Mouse (Mus musculus): ENCODE measurements around the gene Klhl21.
"Not testable (repeated sequence)": the region's sequence is repeated elsewhere in the genome, so short reads cannot be mapped to it uniquely, and the experiment has no call there.

The Klhl21 gene

GRCm38 (mm10) chr4:152024525-152024924 is 15.9 kb downstream of the Klhl21 start:
- no peak for DNase-seq

- DNase-seq = no peak
Measured at GRCm38 (mm10) chr4:152026751-152027508, 18.3 kb downstream of the Klhl21 start.

GRCm38 (mm10) chr4:152027524-152027923 is 18.9 kb downstream of the Klhl21 start, which contains the start of gene Zbtb48:
Gene Zbtb48 (minus strand): TSS chr4:152027671.
- peak; percentile 95 for DNase-seq

- DNase-seq = no peak
Measured at GRCm38 (mm10) chr4:152028456-152028855, 19.9 kb downstream of the Klhl21 start.

GRCm38 (mm10) chr4:152029087-152029486 is 20.5 kb downstream of the Klhl21 start:
- DNase-seq = no peak

GRCm38 (mm10) chr4:152029997-152030396 is 21.4 kb downstream of the Klhl21 start:
- DNase-seq = no peak

GRCm38 (mm10) chr4:152032922-152033321 is 24.3 kb downstream of the Klhl21 start:
- no peak for DNase-seq

- not testable (repeated sequence) for DNase-seq
Measured at GRCm38 (mm10) chr4:152036464-152036863, 27.9 kb downstream of the Klhl21 start.

GRCm38 (mm10) chr4:152038225-152038984 is 29.8 kb downstream of the Klhl21 start, which contains the start of gene Tas1r1:
Gene Tas1r1 (minus strand): TSS chr4:152038568.
- DNase-seq = no peak

GRCm38 (mm10) chr4:152038985-152039830 is 30.6 kb downstream of the Klhl21 start, which contains the start of gene Nol9:
Gene Nol9 (plus strand): TSS chr4:152039321.
- DNase-seq = peak; percentile 94

GRCm38 (mm10) chr4:152039831-152040310 is 31.3 kb downstream of the Klhl21 start:
- DNase-seq = no peak

GRCm38 (mm10) chr4:152041924-152042641 is 33.5 kb downstream of the Klhl21 start:
- DNase-seq = no peak

- no peak for DNase-seq
Measured at GRCm38 (mm10) chr4:152043171-152043570, 34.6 kb downstream of the Klhl21 start.

GRCm38 (mm10) chr4:152044609-152045008 is 36.0 kb downstream of the Klhl21 start:
- no peak for DNase-seq

- no peak for DNase-seq
Measured at GRCm38 (mm10) chr4:152062390-152063110, 53.9 kb downstream of the Klhl21 start.

GRCm38 (mm10) chr4:152067280-152067679 is 58.7 kb downstream of the Klhl21 start:
- DNase-seq = no peak

All from right cerebral cortex, postnatal 14 days (tissue).